Mouse (Mus musculus): ENCODE results near the gene Npepps.
A peak's percentile ranks its signal among the peaks of the same experiment; 100 is the strongest.
"Not testable (repeated sequence)": the region's sequence is repeated elsewhere in the genome, so short reads cannot be mapped to it uniquely, and the experiment has no call there.

Npepps gene

GRCm38 (mm10) chr11:97280216-97280861 is at the start of gene Npepps:
Gene Npepps, minus strand, starts transcription at chr11:97280638.
- DNase-seq, result peak; percentile 84 to 89

- peak; percentile 68 to 74 for DNase-seq
Observed at GRCm38 (mm10) chr11:97328148-97328547, 47.7 kb upstream of the Npepps start.

- no peak for DNase-seq
Observed at GRCm38 (mm10) chr11:97325224-97325623, 44.8 kb upstream of the Npepps start.

GRCm38 (mm10) chr11:97321894-97322600 is 41.6 kb upstream of the Npepps start:
- not testable (repeated sequence) for DNase-seq

GRCm38 (mm10) chr11:97321197-97321596 is 40.8 kb upstream of the Npepps start:
- DNase-seq, result no peak

GRCm38 (mm10) chr11:97315504-97316503 is 35.4 kb upstream of the Npepps start, which contains the start of gene Mrpl45:
Gene Mrpl45, plus strand, starts transcription at chr11:97315716.
- DNase-seq, result peak; percentile 98 to 100

- no peak for DNase-seq
Observed at GRCm38 (mm10) chr11:97314751-97315503, 34.5 kb upstream of the Npepps start.

- no peak for DNase-seq
Observed at GRCm38 (mm10) chr11:97314110-97314509, 33.7 kb upstream of the Npepps start.

- not testable (repeated sequence) for DNase-seq
Observed at GRCm38 (mm10) chr11:97312871-97313270, 32.4 kb upstream of the Npepps start.

- DNase-seq, result peak; percentile 31 to 43
Observed at GRCm38 (mm10) chr11:97310895-97311631, 30.6 kb upstream of the Npepps start.

GRCm38 (mm10) chr11:97309911-97310571 is 29.6 kb upstream of the Npepps start:
- DNase-seq, result peak; percentile 78 to 89

GRCm38 (mm10) chr11:97309451-97309836 is 29.0 kb upstream of the Npepps start:
- peak; percentile 56 to 64 for DNase-seq

GRCm38 (mm10) chr11:97308806-97309450 is 28.5 kb upstream of the Npepps start:
- DNase-seq, result no peak

GRCm38 (mm10) chr11:97307294-97308069 is 27.0 kb upstream of the Npepps start:
- DNase-seq, result no peak

GRCm38 (mm10) chr11:97304631-97305030 is 24.2 kb upstream of the Npepps start:
- DNase-seq, result no peak

GRCm38 (mm10) chr11:97302231-97302781 is 21.9 kb upstream of the Npepps start:
- DNase-seq, result no peak

- DNase-seq, result no peak
Observed at GRCm38 (mm10) chr11:97301406-97301805, 21.0 kb upstream of the Npepps start.

GRCm38 (mm10) chr11:97299939-97300338 is 19.5 kb upstream of the Npepps start:
- DNase-seq, result no peak

GRCm38 (mm10) chr11:97296542-97296941 is 16.1 kb upstream of the Npepps start:
- DNase-seq, result no peak
